Mouse (Mus musculus): ENCODE measurements around the gene Gna11.

GRCm38 (mm10) chr10:81498316-81499249 lies 46.4 kb downstream of the Gna11 start:
- no peak for TF ChIP-seq GATA1 (IDR thresholded peaks at IDR 0.05; ENCODE audit: borderline replicate concordance, low read length)
- TF ChIP-seq FLI1 (IDR thresholded peaks at IDR 0.05; ENCODE audit: low read length) = no peak

Data from megakaryocyte, embryonic 14.5 days (primary cell).